Mouse (Mus musculus) kidney, embryonic 16.5 days (tissue): ENCODE results near the gene Olfr766-ps1. TPM values are rescaled to one million over a fixed set of nuclear protein-coding genes. Genes with fewer than 3 reads are reported as not detected.
"Not testable (repeated sequence)": the region's sequence is repeated elsewhere in the genome, so short reads cannot be mapped to it uniquely, and the experiment has no call there.

Source experiments
- ATAC-seq: fragments of 200-750 bp; cut with Nextera tagmentation; 2 replicates; pipeline ENCODE4 v1.8.0; 2017; ENCODE audit warnings: moderate TSS enrichment; ENCODE audit not compliant: low FRiP score, low TSS enrichment
- H3K27ac ChIP-seq: fragments of 300-500 bp; sonication (generic); 2 replicates; pipeline ENCODE4 v1.5.1; 2014; ENCODE audit warnings: low read length
- H3K27me3 ChIP-seq: fragments of 300-500 bp; sonication (generic); 2 replicates; pipeline ENCODE4 v1.6.1; 2014; ENCODE audit warnings: low read length, control low read depth, mixed read lengths; ENCODE audit not compliant: insufficient read depth
- H3K36me3 ChIP-seq: fragments of 300-500 bp; sonication (generic); 2 replicates; pipeline ENCODE4 v1.6.1; 2014; ENCODE audit warnings: low read length, control low read depth, mixed read lengths; ENCODE audit not compliant: insufficient read depth
- H3K4me1 ChIP-seq: fragments of 300-500 bp; sonication (generic); 2 replicates; pipeline ENCODE4 v1.6.1; 2014; ENCODE audit warnings: low read length, control low read depth, mixed read lengths; ENCODE audit not compliant: insufficient read depth
- H3K4me2 ChIP-seq: fragments of 300-500 bp; sonication (generic); replicated peaks from 2 replicates; pipeline ENCODE4 v1.6.1; 2014; ENCODE audit warnings: low read depth, low read length
- H3K4me3 ChIP-seq: fragments of 300-500 bp; sonication (generic); 2 replicates; pipeline ENCODE4 v1.5.1; 2014; ENCODE audit warnings: mild to moderate bottlenecking, low read length
- H3K9ac ChIP-seq: fragments of 300-500 bp; sonication (generic); replicated peaks from 2 replicates; pipeline ENCODE4 v1.6.1; 2014; ENCODE audit warnings: low read length
- H3K9me3 ChIP-seq: fragments of 300-500 bp; sonication (generic); 2 replicates; pipeline ENCODE4 v1.6.1; 2016; ENCODE audit warnings: low read length, control low read depth
- WGBS: fragments of 180-500 bp; shearing (Covaris S2); extraction: QIAGEN DNeasy Blood & Tissue Kit; methylation state at CpG from one replicate; pipeline ENCODE4 v1.1.7; 2014; 5-methylcytosine and 5-hydroxymethylcytosine counted together
- polyA plus RNA-seq: library from polyadenylated mRNA; unstranded; fragments of >200 nt; fragmentation: Nextera tagmentation; extraction: Ambion mirVana; gene quantifications from 2 replicates; pipeline ENCODE4 v1.2.1, GENCODE M21; 2015

Olfr766-ps1 gene
- not detected in 2 replicates for polyA plus RNA-seq

DNA sequence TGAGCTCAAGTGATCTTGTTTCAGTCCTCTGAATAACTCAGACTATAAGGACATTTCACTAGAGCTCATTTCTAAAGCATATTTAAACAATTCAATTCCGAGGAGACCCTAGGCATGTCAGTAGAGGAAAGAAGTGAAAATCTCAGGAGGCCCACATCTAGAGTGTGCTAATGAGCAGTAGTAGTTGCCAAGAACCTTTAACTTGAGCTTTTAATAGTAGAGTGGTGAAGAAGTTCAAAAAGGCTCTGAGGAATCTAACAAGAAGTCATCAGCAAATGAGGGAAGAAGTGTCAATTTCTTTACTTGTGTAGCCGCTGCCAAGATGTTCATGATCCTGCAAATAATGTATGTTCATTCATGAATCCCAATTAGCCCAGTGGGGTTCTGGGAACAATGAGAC, at the start of gene Olfr766-ps1:
TSS of gene Olfr766-ps1 (minus strand) at position 101 of the 400 bp plus-strand sequence.
- no peak for ATAC-seq
- no peak within 1 kb of the TSS for H3K9ac ChIP-seq
- H3K4me1 ChIP-seq = no peaks in the 10 kb centered on the region
- no peaks in the 10 kb centered on the region for H3K9me3 ChIP-seq
- H3K27ac ChIP-seq = no peak within 1 kb of the TSS
- 89% methylated on average over 2 of the region's 2 CpGs for WGBS
- H3K4me3 ChIP-seq = no peak within 1 kb of the TSS
- no peaks in the 10 kb centered on the region for H3K36me3 ChIP-seq
- H3K27me3 ChIP-seq = no peaks in the 10 kb centered on the region
- no peak within 1 kb of the TSS for H3K4me2 ChIP-seq

DNA sequence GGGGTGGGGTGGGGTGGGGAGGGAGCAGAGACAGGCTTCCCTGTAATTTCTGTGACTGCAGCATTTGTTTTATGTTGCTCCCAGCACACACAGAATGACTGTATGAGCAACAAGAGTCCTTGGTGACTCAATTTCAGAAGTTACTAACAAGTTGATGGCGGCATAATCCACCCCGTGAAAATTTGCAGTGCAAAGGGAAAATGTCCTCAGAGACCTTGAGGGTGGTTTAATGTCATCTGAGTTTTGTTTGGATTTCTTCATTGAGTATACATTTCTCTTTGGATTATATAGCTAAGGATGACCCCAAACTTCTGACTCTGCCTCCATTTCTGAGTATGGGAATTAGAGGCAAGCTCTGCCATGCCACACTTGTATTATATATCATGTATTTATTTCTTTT, 49.0 kb upstream of the Olfr766-ps1 start, which contains the start of gene Olfr769:
TSS of gene Olfr769 (minus strand) at position 101 of the 400 bp plus-strand sequence.
- Histone ChIP-seq H3K9me3 (no peaks in the 10 kb centered on the region), H3K4me2 (no peak within 1 kb of the TSS), H3K27ac (no peak within 1 kb of the TSS), H3K36me3 (no peaks in the 10 kb centered on the region), H3K4me1 (no peaks in the 10 kb centered on the region), H3K4me3 (no peak within 1 kb of the TSS), H3K27me3 (no peaks in the 10 kb centered on the region), H3K9ac (no peak within 1 kb of the TSS)
- WGBS = 79% methylated on average over 2 of the region's 2 CpGs
- ATAC-seq = no peak

DNA sequence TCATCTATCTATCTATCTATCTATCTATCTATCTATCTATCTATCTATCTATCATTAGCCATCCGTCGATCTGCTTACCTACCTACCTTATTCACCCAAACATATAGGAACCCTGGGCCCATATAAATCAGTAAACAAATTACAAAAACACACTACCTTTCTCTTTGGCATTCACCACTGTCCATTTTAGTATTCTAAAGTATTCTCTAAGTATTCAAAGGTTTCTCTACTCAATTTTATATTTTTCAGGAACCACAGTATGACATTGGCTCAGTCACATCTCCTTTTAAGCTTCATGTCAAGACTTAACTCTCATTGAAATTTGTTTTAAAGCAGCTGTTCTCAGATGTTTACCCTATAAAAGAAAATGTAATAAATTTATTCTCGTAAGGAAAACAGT, 46.4 kb upstream of the Olfr766-ps1 start:
- Histone ChIP-seq H3K36me3 (no peaks in the 10 kb centered on the region), H3K9ac (no peak overlapping the region), H3K9me3 (no peaks in the 10 kb centered on the region), H3K27ac (no peak overlapping the region), H3K4me3 (no peak overlapping the region), H3K4me1 (no peaks in the 10 kb centered on the region), H3K27me3 (no peaks in the 10 kb centered on the region), H3K4me2 (no peak overlapping the region)
- ATAC-seq = no peak
- WGBS = 87% methylated on average over 3 of the region's 3 CpGs

- H3K4me1 ChIP-seq = no peaks in the 10 kb centered on the region
- H3K27me3 ChIP-seq = no peaks in the 10 kb centered on the region
- H3K9me3 ChIP-seq = no peaks in the 10 kb centered on the region
- WGBS = 47% methylated on average over 3 of the region's 3 CpGs
- no peak overlapping the region for H3K27ac ChIP-seq
- H3K4me2 ChIP-seq = no peak overlapping the region
- no peak overlapping the region for H3K4me3 ChIP-seq
- H3K36me3 ChIP-seq = no peaks in the 10 kb centered on the region
- no peak overlapping the region for H3K9ac ChIP-seq
- no peak for ATAC-seq
Observed at GRCm38 (mm10) chr10:129101231-129101630, 32.5 kb upstream of the Olfr766-ps1 start.

DNA sequence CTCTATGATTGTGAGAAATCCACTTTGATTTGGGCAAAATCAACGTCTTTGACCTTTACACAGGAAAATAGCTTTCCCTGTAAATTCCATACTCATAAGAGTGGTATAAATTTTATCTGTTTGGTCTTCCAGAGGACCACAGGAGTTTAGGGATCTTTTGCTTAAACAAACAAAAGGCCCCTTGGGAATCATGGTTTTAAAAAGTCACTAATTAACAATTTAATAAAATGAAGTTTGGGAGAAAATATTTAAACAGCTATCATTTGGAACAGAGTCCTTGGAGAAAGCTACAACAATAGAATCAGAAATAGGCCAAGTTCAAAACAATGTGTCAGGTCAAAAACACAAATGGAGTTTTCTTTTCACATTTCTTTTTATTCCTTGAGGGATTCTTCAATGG, 30.5 kb upstream of the Olfr766-ps1 start, which contains the start of gene Olfr768:
TSS of gene Olfr768 (minus strand) at position 101 of the 400 bp plus-strand sequence.
- Histone ChIP-seq H3K27ac (no peak within 1 kb of the TSS), H3K4me3 (no peak within 1 kb of the TSS), H3K36me3 (no peaks in the 10 kb centered on the region), H3K4me1 (no peaks in the 10 kb centered on the region), H3K9ac (no peak within 1 kb of the TSS), H3K9me3 (no peaks in the 10 kb centered on the region), H3K4me2 (no peak within 1 kb of the TSS), H3K27me3 (no peaks in the 10 kb centered on the region)
- 75% methylated on average over 1 of the region's 1 CpGs for WGBS
- ATAC-seq = no peak

DNA sequence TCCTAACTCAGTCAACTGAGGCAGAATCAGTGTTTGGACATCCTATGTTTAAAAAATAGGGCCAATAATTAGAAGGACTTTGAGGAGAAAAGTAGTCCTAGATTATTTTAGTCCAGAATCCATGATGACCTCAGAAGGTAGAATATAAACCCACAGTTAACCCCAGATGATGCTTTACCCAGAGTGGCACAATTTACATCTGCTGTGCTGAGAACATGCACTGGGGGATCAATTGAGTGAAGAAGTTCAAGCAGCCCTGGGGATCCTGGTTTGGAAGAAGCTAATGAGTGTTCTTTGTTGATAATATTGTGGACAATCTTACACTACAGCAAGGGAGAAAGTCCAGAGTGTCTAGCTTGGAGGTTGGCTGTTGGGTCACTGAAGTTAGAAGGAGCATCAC, 14.0 kb upstream of the Olfr766-ps1 start, which contains the start of gene Olfr767:
TSS of gene Olfr767 (minus strand) at position 101 of the 400 bp plus-strand sequence.
- H3K36me3 ChIP-seq, H3K4me3 ChIP-seq, H3K27me3 ChIP-seq, H3K4me2 ChIP-seq, H3K4me1 ChIP-seq, H3K9me3 ChIP-seq, H3K9ac ChIP-seq, ATAC-seq, H3K27ac ChIP-seq: not testable (repeated sequence)

DNA sequence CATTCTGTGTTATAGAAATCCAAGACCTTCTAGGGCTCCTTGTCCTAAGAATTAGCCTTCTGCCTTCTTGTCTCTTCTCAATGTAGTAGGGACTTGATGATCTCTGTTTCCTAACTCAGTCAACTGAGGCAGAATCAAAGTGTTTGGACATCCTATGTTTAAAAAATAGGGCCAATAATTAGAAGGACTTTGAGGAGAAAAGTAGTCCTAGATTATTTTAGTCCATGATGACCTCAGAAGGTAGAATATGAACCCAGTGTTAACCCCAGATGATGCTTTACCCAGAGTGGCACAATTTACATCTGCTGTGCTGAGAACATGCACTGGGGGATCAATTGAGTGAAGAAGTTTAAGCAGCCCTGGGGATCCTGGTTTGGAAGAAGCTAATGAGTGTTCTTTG, 18.9 kb downstream of the Olfr766-ps1 start, which contains the start of gene Olfr765:
TSS of gene Olfr765 (minus strand) at position 101 of the 400 bp plus-strand sequence.
- H3K9me3 ChIP-seq, H3K4me1 ChIP-seq, H3K36me3 ChIP-seq, H3K27me3 ChIP-seq, H3K4me2 ChIP-seq, H3K4me3 ChIP-seq, ATAC-seq, H3K27ac ChIP-seq, H3K9ac ChIP-seq: not testable (repeated sequence)

- Histone ChIP-seq H3K4me3 (no peak within 1 kb of the TSS), H3K4me1 (no peaks in the 10 kb centered on the region), H3K36me3 (no peaks in the 10 kb centered on the region), H3K27me3 (no peaks in the 10 kb centered on the region), H3K9ac (no peak within 1 kb of the TSS), H3K27ac (no peak within 1 kb of the TSS), H3K4me2 (no peak within 1 kb of the TSS), H3K9me3 (no peaks in the 10 kb centered on the region)
- WGBS = 77% methylated on average over 3 of the region's 3 CpGs
- ATAC-seq = no peak
Observed at GRCm38 (mm10) chr10:129039796-129040195, 29.0 kb downstream of the Olfr766-ps1 start, which contains the start of gene Olfr764-ps1. Gene Olfr764-ps1 (minus strand): TSS chr10:129039896.

DNA sequence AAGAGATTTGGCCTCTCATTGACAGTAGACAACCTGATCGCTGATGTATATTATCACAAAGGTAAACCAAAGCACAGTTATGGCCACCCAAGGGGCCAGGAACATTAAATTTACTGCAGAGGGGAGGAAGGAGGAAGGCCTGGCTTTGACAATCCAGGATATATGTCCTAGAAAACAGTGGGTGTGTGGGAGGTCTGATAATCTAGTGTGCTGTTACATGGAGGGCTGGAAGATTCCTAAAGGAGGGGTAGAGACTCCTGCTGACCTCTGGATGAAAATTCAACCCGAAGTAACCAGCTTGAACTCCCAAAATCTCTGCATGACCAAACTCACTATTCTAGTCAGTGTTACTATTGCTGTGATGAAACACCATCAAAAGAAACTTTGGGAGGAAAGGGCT, 40.4 kb downstream of the Olfr766-ps1 start:
- H3K4me2 ChIP-seq = no peak overlapping the region
- H3K27ac ChIP-seq = no peak overlapping the region
- no peaks in the 10 kb centered on the region for H3K9me3 ChIP-seq
- no peak overlapping the region for H3K4me3 ChIP-seq
- peak; percentile 46; the same call in 1 of the 2 replicates for ATAC-seq
- no peaks in the 10 kb centered on the region for H3K4me1 ChIP-seq
- H3K27me3 ChIP-seq = no peaks in the 10 kb centered on the region
- no peaks in the 10 kb centered on the region for H3K36me3 ChIP-seq
- no peak overlapping the region for H3K9ac ChIP-seq
- WGBS = 24% methylated on average over 2 of the region's 2 CpGs

DNA sequence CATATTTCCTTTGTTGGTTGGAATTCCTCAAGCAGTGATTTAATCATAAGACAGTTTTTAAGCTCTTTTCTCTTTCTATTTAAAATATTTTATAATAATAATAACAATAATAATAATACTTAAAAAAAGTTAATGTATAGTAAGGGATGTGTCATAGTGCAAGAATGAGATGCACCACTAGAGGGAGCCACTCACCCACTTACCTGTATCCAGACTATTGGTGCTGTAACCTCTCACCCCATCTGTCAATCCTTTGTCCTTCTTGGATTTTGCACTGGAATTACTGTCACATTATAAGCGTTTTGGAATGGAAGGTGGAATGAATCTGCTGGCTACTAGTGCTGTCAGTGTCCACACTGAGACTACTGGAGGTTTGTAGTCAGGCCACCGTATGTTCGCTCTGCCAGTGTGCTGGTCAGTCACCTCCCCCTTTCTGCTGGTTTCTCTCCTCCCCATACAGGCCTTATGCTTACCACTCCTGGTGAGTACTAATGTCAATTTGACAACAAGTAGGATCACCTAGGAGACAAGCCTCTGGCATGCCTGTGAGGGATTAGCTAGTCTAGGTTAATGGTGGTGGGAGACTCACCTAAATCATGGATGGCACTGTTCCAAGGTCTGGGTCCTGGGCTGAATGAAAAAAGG, 42.6 kb downstream of the Olfr766-ps1 start:
- Histone ChIP-seq H3K9me3 (no peaks in the 10 kb centered on the region), H3K9ac (no peak overlapping the region), H3K4me3 (no peak overlapping the region), H3K36me3 (no peaks in the 10 kb centered on the region), H3K27ac (no peak overlapping the region), H3K4me1 (no peaks in the 10 kb centered on the region), H3K27me3 (no peaks in the 10 kb centered on the region), H3K4me2 (no peak overlapping the region)
- WGBS = 61% methylated on average over 3 of the region's 3 CpGs
- ATAC-seq = peak; percentile 51; the same call in 1 of the 2 replicates
